Mouse (Mus musculus): ENCODE measurements around the gene Tgm7.
A peak's percentile ranks its signal among the peaks of the same experiment; 100 is the strongest.

Gene Tgm7

DNA sequence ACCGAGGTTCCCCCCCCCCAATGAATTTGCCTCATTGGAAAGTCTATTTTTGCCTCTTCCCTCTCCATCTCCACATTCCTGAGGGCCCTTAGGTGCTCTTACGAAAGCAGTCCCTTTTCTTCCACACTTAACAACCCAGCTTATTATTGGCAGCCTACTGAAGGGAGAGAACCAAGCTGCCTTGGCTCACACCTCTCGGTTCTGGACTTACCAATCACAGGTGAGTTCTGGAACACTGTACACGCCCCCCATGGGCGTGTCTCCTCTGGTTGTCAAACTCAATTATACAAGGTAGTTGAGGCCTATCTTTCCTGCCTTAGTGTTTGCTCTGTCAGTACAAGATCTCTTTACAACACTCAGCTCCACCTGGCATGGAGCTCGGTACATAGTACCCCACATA lies 37.7 kb downstream of the Tgm7 start:
- DNase-seq (ENCODE audit: low read depth, low spot score): peak; percentile 49

DNA sequence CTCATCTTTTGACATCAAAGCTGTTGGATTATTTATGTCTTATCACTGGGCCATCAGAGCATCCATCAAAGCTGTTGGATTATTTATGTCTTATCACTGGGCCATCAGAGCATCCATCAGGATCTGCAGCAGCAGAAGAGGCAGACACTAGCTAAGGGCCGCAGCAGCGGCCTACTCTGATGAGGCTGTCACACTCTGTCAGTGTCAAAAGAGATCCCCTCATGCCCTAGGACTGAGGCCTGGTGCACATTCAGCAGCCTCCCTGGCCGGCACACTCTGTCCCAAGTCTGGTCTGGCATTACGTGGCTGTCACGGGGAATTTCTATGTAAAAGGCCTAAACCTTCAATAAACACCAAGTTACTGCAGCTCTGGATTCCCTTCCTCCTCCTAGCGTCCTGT lies 40.1 kb downstream of the Tgm7 start:
- no peak for DNase-seq (ENCODE audit: low read depth, low spot score)

DNA sequence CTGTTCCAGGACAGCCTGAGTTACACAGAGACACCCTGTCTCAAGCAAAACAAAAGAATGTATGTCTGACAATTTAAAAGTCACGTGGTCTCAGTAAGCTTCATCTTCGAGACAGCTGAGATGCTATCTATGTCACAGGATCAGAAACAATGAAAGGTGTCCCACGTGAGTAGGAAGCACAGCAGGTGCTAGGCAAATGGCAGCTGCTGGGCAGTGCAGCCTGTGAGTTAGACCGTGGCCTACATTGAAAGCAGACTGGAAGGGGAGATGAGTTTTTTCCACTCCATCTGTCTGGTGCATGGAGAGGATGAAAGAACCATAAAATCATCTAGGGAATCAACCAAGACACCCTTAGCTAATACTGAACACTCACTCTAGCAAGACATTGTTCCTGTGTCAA lies 42.5 kb downstream of the Tgm7 start:
- DNase-seq (ENCODE audit: low read depth, low spot score): no peak

DNA sequence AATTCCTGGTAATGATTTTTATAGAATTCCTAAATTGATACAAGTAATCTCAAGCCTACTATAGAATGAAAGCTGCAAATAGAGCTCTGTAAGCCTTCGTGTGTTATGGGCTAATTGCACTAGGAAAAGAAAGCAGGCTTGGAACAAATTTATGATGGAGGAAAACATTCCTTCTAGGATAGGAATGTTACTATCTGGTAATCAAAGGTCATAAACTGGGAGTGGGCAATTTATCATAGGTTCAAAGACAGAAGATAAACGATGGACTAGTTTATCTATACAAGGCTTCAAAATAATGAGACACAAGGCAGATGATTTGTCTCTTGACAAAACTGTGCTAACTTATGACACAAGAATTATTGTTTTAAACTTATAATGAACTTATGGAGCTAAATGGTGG lies 48.3 kb downstream of the Tgm7 start:
- no peak for DNase-seq (ENCODE audit: low read depth, low spot score)

DNA sequence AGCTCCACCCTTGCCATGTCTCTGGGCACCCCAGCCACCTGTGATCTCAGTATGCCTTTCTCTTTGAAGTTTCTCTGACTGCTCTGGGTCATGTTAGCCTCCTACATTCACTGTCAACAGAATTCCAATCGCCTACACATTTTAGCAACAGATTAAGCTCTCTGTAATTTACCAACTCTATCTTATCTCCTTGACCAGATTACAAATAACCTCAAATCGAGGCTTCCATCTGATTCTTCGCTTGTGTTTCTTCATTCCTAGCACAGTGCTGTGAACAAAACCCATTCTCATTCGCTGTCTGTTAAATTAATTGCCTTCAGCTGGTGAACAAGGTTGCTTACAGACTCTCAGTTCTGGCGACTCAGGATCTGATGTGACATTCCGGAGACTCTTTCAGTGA lies 51.6 kb downstream of the Tgm7 start:
- DNase-seq (ENCODE audit: low read depth, low spot score): no peak

DNA sequence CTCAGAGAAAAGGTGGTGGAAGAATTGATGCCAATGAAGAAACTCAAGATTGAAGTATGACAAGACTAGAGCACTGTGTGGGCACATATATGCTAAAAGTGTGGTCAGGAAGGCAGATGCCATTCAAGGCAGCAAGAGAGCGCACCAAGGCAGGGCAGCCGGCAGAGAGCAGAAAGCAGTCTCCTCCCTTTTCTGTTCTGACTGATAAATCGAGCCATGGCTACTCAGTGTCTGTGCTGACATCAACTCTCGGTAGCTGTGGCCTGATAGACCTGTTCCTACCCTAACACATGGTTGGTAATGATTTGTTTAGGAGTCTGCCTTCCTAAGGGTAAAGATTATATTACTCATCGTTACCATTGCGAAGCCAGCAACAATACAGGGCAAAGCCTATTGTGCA lies 53.7 kb downstream of the Tgm7 start:
- DNase-seq (ENCODE audit: low read depth, low spot score): no peak

DNA sequence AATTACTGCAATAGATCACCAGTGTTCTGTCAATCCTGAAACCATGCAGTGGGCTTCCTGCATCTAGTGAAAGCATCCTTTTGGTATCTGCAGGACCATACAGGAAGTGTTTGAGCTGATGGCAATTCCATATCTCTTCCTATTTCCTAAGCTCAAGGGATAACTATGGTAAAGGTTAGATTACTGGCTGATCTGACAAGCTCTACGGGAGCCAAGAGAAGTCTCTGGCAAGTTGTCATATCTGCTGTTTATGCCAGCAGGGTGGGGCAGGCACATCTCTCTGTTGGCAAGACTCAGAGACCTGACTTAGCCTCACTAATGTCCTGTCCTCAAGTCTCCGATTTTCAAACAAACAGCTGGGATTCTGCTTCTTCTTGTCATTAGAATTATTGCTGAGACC lies 55.5 kb downstream of the Tgm7 start:
- no peak for DNase-seq (ENCODE audit: low read depth, low spot score)

DNA sequence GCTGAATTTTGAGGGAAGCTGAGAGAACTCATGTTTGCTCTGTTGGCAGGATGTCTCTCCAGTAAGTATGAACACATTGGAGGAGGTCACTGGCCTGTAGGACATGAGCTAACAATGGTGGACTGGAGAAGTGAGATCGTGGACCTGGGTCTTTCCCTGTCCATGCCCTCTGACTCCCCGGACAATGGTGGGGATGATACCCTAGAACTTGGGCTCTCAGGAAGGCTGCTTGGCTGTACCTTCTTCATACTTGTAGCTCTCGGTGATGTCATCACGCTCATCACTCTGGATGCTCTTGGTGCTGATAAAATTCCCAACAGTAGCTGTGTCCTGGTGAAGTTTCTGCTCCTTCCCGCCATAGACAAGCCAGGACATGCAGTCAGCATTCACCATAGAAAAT lies 57.4 kb downstream of the Tgm7 start:
- DNase-seq (ENCODE audit: low read depth, low spot score): no peak

DNA sequence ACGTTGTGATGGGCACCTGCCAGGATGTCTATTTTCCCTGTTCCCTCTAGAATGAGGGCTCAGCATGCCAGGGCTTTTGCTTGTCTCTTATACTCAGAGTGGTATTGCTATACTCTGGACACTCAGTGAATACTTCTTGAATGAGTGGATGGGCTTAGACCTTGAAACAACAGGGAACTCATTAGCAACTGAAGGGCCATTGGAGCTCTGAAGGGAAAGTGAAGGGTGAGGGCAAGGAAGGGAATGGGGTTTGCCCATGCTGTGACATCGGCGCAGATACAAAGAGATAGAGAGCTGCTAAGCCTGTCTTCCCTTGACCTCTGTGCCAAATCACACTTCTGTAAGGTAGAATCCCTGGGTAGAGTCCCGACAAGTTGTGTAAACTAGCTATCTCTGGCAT lies 63.9 kb downstream of the Tgm7 start:
- DNase-seq (ENCODE audit: low read depth, low spot score): peak; percentile 45

Data from ZHBTc4 (cell line).